Mouse (Mus musculus): ENCODE measurements at regions not wholly inside any gene's neighbourhood (a gene's known extent, or its start where the extent isn't known, plus 50 kb on each side); places are given as distances from the start of the nearest gene placed in this dataset.

GRCm38 (mm10) chr13:47413940-47414339, 291.5 kb downstream of the Rnf144b start:
- no peak for TF ChIP-seq CTCF (IDR thresholded peaks at IDR 0.05; ENCODE audit: insufficient read depth, low read length)
- TF ChIP-seq POLR2A (IDR thresholded peaks at IDR 0.05; ENCODE audit: borderline replicate concordance, extremely low read depth, low read depth, low read length): no peak
